Mouse (Mus musculus) limb, embryonic 14.5 days (tissue): ENCODE data around the gene Mcl1. TPM values are rescaled to one million over a fixed set of nuclear protein-coding genes. Genes with fewer than 3 reads are reported as not detected.
A peak's percentile ranks its signal among the peaks of the same experiment; 100 is the strongest.
"Not testable (repeated sequence)": the region's sequence is repeated elsewhere in the genome, so short reads cannot be mapped to it uniquely, and the experiment has no call there.

ENCODE experiments used
- ATAC-seq: fragments of 200-750 bp; cut with Nextera tagmentation; 2 replicates; pipeline ENCODE4 v1.8.0; 2017; ENCODE audit warnings: low read depth, moderate number of reproducible peaks, moderate TSS enrichment; ENCODE audit not compliant: low FRiP score
- DNase-seq: peaks from one replicate; pipeline ENCODE4 v3.0.0-alpha.2; 2015; ENCODE audit warnings: low spot score
- H3K27ac ChIP-seq: fragments of 300-500 bp; sonication (generic); replicated peaks from 2 replicates; pipeline ENCODE4 v1.5.1; 2014; ENCODE audit warnings: low read depth, mild to moderate bottlenecking, low read length, moderate library complexity, mixed read lengths
- H3K27me3 ChIP-seq: fragments of 300-500 bp; sonication (generic); 2 replicates; pipeline ENCODE4 v1.6.1; 2014; ENCODE audit warnings: low read length, mixed read lengths; ENCODE audit not compliant: control insufficient read depth, insufficient read depth
- H3K36me3 ChIP-seq: fragments of 300-500 bp; sonication (generic); 2 replicates; pipeline ENCODE4 v1.6.1; 2014; ENCODE audit warnings: mild to moderate bottlenecking, low read length, moderate library complexity, mixed read lengths; ENCODE audit not compliant: control insufficient read depth, insufficient read depth
- H3K4me1 ChIP-seq: fragments of 300-500 bp; sonication (generic); 2 replicates; pipeline ENCODE4 v1.6.1; 2014; ENCODE audit warnings: antibody characterized with exemption, low read length, mixed read lengths; ENCODE audit not compliant: control insufficient read depth, insufficient read depth
- H3K4me2 ChIP-seq: fragments of 300-500 bp; sonication (generic); replicated peaks from 2 replicates; pipeline ENCODE4 v1.6.1; 2014; ENCODE audit warnings: low read depth, mild to moderate bottlenecking, low read length, moderate library complexity; ENCODE audit not compliant: severe bottlenecking
- H3K4me3 ChIP-seq: fragments of 300-500 bp; sonication (generic); replicated peaks from 2 replicates; pipeline ENCODE4 v1.5.1; 2014; ENCODE audit warnings: low read length
- H3K9ac ChIP-seq: fragments of 300-500 bp; sonication (generic); 2 replicates; pipeline ENCODE4 v1.6.1; 2014; ENCODE audit warnings: mild to moderate bottlenecking, low read depth, low read length, moderate library complexity; ENCODE audit not compliant: severe bottlenecking
- H3K9me3 ChIP-seq: fragments of 300-500 bp; sonication (generic); 2 replicates; pipeline ENCODE4 v1.6.1; 2016; ENCODE audit warnings: low read length; ENCODE audit not compliant: control insufficient read depth
- POLR2A ChIP-seq: fragments of 200-500 bp; IDR thresholded peaks from 2 replicates; pipeline ENCODE4 v1.8.0; 2012; ENCODE audit warnings: inconsistent platforms, mild to moderate bottlenecking, moderate library complexity, borderline replicate concordance; ENCODE audit not compliant: insufficient read depth, insufficient read length; ENCODE audit errors: extremely low read depth
- WGBS: fragments of 180-500 bp; shearing (Covaris S2); extraction: QIAGEN DNeasy Blood & Tissue Kit; methylation state at CpG from one replicate; pipeline ENCODE4 v1.1.7; 2014; 5-methylcytosine and 5-hydroxymethylcytosine counted together
- polyA plus RNA-seq, 2 experiments: library from polyadenylated mRNA; depleted of rRNA in 1 of 2; stranded (reverse) in 1 of 2; unstranded in 1 of 2; fragments of >200 nt; fragmentation: Nextera tagmentation in 1 of 2; extraction: Ambion mirVana in 1 of 2; gene quantifications; 2 replicates each; pipeline versions ENCODE4 v1.2.1 to v1.2.3; 2012 to 2014

Gene Mcl1
- polyA plus RNA-seq, 2 experiments, result 64.5 to 67.8 TPM

DNA sequence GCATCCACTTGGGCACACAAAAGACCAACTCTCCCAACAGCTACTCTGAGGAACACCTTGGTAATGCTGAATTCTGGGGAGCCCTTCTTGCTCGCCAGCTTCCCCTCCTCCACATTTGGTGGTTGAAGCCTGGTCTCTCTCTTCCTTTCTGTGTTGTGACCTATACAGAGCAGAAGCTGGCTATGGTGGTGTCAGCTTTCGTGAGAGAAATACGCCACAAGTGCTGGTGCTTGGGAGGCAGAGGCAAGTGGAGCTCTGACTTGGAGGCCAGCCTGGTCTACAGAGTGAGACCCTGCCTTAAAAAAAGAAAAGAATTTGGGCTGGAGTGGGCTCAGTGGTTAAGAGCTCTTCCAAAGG lies 10.7 kb downstream of the Mcl1 start:
- no peak for TF ChIP-seq POLR2A
- no peak overlapping the region for H3K27ac ChIP-seq
- H3K4me1 ChIP-seq, result peaks cover 35% of the 10 kb centered on the region
- no peak for ATAC-seq
- H3K27me3 ChIP-seq, result no peaks in the 10 kb centered on the region
- H3K9ac ChIP-seq, result no peak overlapping the region
- H3K9me3 ChIP-seq, result no peaks in the 10 kb centered on the region
- 92% methylated on average over 3 of the region's 3 CpGs for WGBS
- no peak for DNase-seq
- H3K36me3 ChIP-seq, result peaks cover 19% of the 10 kb centered on the region
- H3K4me2 ChIP-seq, result no peak overlapping the region
- H3K4me3 ChIP-seq, result no peak overlapping the region

DNA sequence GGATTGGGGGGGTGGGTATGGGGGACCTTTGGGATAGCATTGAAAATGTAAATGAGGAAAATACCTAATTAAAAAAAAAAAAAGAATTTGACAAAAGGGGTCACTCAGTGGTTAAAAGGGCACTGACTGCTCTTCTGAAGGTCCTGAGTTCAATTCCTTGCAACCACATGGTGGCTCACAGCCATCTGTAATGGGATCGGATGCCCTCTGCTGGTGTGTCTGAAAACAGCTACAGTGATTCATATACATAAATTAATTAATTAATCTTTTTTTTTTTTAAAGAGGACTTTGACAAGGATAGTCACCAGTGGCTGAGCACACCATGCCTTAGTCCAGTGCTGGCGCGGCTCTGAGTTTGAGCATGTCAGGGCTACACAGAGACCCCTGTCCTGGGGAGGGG lies 11.8 kb downstream of the Mcl1 start:
- ATAC-seq, H3K36me3 ChIP-seq, H3K4me2 ChIP-seq, H3K27me3 ChIP-seq, H3K9ac ChIP-seq, DNase-seq, H3K27ac ChIP-seq, H3K9me3 ChIP-seq, H3K4me3 ChIP-seq: not testable (repeated sequence)
- 98% methylated on average over 3 of the region's 3 CpGs for WGBS
- H3K4me1 ChIP-seq, result peaks cover 46% of the 10 kb centered on the region

DNA sequence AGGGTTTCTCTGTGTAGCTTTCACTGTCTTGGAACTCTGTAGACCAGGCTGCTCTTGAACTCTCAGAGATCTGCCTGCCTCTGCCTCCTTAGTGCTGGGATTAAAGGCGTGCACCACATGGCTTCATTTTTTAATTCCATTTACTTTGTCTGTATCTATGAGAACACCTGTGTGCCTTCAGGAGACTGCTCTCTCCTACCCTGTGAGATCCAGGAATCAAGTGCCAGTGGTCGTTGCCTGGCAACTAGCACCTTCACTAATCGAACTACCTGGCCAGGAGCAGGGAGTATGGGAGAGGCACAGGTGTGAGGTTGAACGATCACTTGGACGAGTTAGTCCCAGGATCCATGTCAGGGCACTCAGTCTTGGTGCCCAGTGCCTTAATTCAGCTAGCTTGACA lies 12.6 kb downstream of the Mcl1 start:
- Histone ChIP-seq H3K36me3 (peaks cover 7% of the 10 kb centered on the region), H3K9me3 (no peaks in the 10 kb centered on the region), H3K4me2 (no peak overlapping the region), H3K4me1 (peaks cover 54% of the 10 kb centered on the region), H3K9ac (no peak overlapping the region), H3K4me3 (no peak overlapping the region), H3K27me3 (no peaks in the 10 kb centered on the region), H3K27ac (no peak overlapping the region)
- no peak for TF ChIP-seq POLR2A
- 86% methylated on average over 5 of the region's 5 CpGs for WGBS
- ATAC-seq, result no peak
- no peak for DNase-seq

DNA sequence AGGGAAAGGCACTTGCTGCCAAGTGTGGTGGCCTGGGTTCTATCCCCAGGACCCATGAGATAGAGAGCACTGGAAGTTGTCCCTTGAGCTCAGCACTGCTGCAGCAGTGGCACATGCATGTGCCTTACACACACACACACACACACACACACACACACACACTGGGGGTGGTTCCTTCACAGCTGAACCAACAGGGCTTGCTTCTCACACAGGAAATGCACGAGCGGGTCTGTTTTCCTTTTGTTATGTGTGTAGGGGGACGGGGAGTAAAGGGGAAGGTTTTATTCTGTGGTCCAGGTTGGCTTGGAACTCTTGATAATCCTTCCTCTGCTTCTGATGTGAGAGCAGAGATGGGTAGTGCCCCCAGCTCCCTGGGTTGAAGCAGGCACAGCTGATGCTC lies 13.9 kb downstream of the Mcl1 start:
- ATAC-seq, result no peak
- Histone ChIP-seq H3K4me2 (no peak overlapping the region), H3K27me3 (no peaks in the 10 kb centered on the region), H3K4me3 (no peak overlapping the region), H3K9ac (no peak overlapping the region), H3K27ac (peak overlapping the region; percentile 33; the same call in 1 of the 2 replicates), H3K9me3 (no peaks in the 10 kb centered on the region), H3K4me1 (peaks cover 52% of the 10 kb centered on the region), H3K36me3 (peaks cover 7% of the 10 kb centered on the region)
- DNase-seq, result no peak
- WGBS, result 37% methylated on average over 3 of the region's 3 CpGs
- no peak for TF ChIP-seq POLR2A

DNA sequence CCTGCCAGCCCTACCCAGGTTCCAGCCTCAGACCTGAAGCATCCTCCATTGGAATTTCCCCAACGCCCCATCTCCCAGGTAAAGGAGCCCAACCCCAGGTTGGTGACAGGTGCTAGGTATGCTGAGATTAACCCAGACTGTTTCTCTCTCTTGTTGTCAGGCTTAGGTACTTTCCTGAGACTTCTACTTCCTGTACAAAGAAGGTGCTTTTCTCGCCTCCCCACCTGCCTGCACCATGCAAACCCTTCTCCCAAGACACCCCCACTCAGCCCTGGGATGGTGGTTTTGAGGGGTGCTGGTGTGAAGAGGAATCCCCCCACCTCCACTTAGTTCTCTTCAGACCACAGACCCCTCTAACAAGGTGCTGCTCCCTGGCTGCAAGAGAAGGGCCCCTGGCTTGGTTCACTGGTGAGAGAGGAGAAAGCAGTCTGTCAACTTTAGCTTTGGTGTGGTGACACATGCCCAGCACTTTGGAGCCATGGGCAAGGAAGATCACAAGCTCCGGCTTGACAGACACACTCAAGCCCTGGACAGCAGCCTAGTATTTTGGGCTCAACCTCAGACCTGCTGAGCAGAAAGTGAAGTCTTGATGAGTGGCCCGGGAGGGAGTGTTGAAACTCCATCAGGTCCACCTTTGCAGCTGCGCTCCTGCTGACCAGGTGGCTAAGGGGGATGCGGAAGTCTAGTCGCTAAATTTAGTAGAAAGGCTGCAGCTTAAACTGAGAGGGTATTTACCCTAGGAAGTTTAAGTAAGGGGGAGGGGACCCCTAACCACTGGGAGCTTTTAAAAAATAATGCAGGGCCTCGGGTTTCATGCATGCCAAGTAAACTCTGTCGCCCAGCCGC lies 14.5 kb downstream of the Mcl1 start:
- Histone ChIP-seq H3K4me2 (peak overlapping the region; percentile 42), H3K9ac (peak overlapping the region; percentile 12; the same call in 1 of the 2 replicates), H3K27ac (peak overlapping the region; percentile 90), H3K27me3 (no peaks in the 10 kb centered on the region), H3K4me3 (peak overlapping the region; percentile 15; the same call in 1 of the 2 replicates), H3K4me1 (peaks cover 45% of the 10 kb centered on the region), H3K9me3 (no peaks in the 10 kb centered on the region), H3K36me3 (peaks cover 5% of the 10 kb centered on the region)
- ATAC-seq, result no peak
- 24% methylated on average over 10 of the region's 10 CpGs for WGBS
- no peak for TF ChIP-seq POLR2A
- DNase-seq, result no peak
